Mouse (Mus musculus) E14TG2a.4 (cell line): Measurements from ENCODE around the gene Spata31d1d.

Source experiments
- CTCF ChIP-seq: conservative IDR thresholded peaks from 2 replicates; pipeline ENCODE4 v1.5.1; 2014; ENCODE audit warnings: low read length
- NANOG ChIP-seq: IDR thresholded peaks from 2 replicates; pipeline ENCODE4 v1.6.1; 2014; ENCODE audit warnings: borderline replicate concordance, low read length, mixed read lengths
- POU5F1 ChIP-seq: IDR thresholded peaks from 2 replicates; pipeline ENCODE4 v1.6.1; 2014; ENCODE audit warnings: low read length, borderline replicate concordance

- TF ChIP-seq CTCF (no peak), POU5F1 (no peak), NANOG (no peak)
Measured at GRCm38 (mm10) chr13:59679306-59679705, 52.2 kb downstream of the Spata31d1d start.
